In genomic region chr2:109694838-109695225, GRCm38 (mm10) we compare ENCODE assay signal across 8 mouse cellular contexts. TPM values are rescaled to one million over a fixed set of nuclear protein-coding genes. Genes with fewer than 3 reads are reported as not detected.
DNase-seq lines count a peak whose midpoint lies in the region; ATAC-seq and TF ChIP-seq lines count a peak whose summit lies in the region.

No protein-coding gene starts in this region.

- ATAC-seq in heart, embryonic 14.5 days (ENCODE audit: insufficient number of reproducible peaks, insufficient read depth, low FRiP score, low read depth) = no peak
- no peak for ATAC-seq in liver, embryonic 12.5 days
- peak; percentile 68 for ATAC-seq in neural tube, embryonic 12.5 days (ENCODE audit: low FRiP score, low read depth)
- no peak; the same call in 1 of the 2 replicates for ATAC-seq in megakaryocyte-erythroid progenitor cell, adult 5-6 weeks (replicated peaks; ENCODE audit: low FRiP score, low TSS enrichment, poor library complexity, severe bottlenecking)

- peak overlapping the region; percentile 81 for H3ac ChIP-seq in C2C12 (ENCODE audit: control insufficient read depth, insufficient read length, low read depth)

- peaks cover 53% of the 10 kb centered on the region for H3K79me3 ChIP-seq in C2C12 (ENCODE audit: low read depth)

- peak; percentile 95 for DNase-seq in brain, adult 2 months (ENCODE audit: low read depth, low spot score)
- DNase-seq in forebrain, embryonic 10.5 days (ENCODE audit: extremely low spot score, low spot score) = peak; percentile 87
- peak; percentile 84 for DNase-seq in kidney, postnatal 10 days

- peaks cover 59% of the 10 kb centered on the region for H3K4me1 ChIP-seq in forebrain, embryonic 10.5 days
- H3K4me1 ChIP-seq in heart, embryonic 14.5 days (ENCODE audit: control insufficient read depth in 2 of 2, insufficient read depth in 2 of 2, low read length in 2 of 2) = peaks cover 7 to 13% of the 10 kb centered on the region in 2 experiments
- 0 out of 2 replicates have a peak, but pooled peaks cover 3% of the 10 kb centered on the region for H3K4me1 ChIP-seq in liver, embryonic 12.5 days
- H3K4me1 ChIP-seq in neural tube, embryonic 12.5 days = peaks cover 21% of the 10 kb centered on the region

- H3K27me3 ChIP-seq in C2C12 (ENCODE audit: control insufficient read depth, insufficient read depth, insufficient read length) = no peaks in the 10 kb centered on the region
- peaks cover 83% of the 10 kb centered on the region for H3K27me3 ChIP-seq in forebrain, embryonic 10.5 days (ENCODE audit: poor library complexity, severe bottlenecking)
- H3K27me3 ChIP-seq in heart, embryonic 14.5 days (ENCODE audit: control insufficient read depth, insufficient read depth, low read length) = peaks cover 53% of the 10 kb centered on the region
- H3K27me3 ChIP-seq in liver, embryonic 12.5 days (replicated peaks) = peaks cover 49% of the 10 kb centered on the region
- H3K27me3 ChIP-seq in neural tube, embryonic 12.5 days (replicated peaks) = peaks cover 12% of the 10 kb centered on the region; the same call in 1 of the 2 replicates

- H3K27ac ChIP-seq in forebrain, embryonic 10.5 days = no peak overlapping the region; the same call in 1 of the 2 replicates
- H3K27ac ChIP-seq in heart, embryonic 14.5 days (replicated peaks in 1 of 2; ENCODE audit: control insufficient read depth in 1 of 2, insufficient read depth in 1 of 2, low read depth in 2 of 2, low read length in 2 of 2) = no peak overlapping the region
- H3K27ac ChIP-seq in liver, embryonic 12.5 days = no peak overlapping the region
- H3K27ac ChIP-seq in neural tube, embryonic 12.5 days = no peak overlapping the region

- H3K4me3 ChIP-seq in C2C12 (ENCODE audit: insufficient read depth, poor library complexity, severe bottlenecking) = peak overlapping the region; percentile 79
- peak overlapping the region; percentile 67 for H3K4me3 ChIP-seq in forebrain, embryonic 10.5 days
- H3K4me3 ChIP-seq in heart, embryonic 14.5 days (ENCODE audit: control insufficient read depth in 1 of 2, insufficient read depth in 1 of 2, low read depth in 1 of 2, low read length in 2 of 2) = peak overlapping the region; percentile 54 to 57
- peak overlapping the region; percentile 42 for H3K4me3 ChIP-seq in liver, embryonic 12.5 days
- peak overlapping the region; percentile 46 for H3K4me3 ChIP-seq in neural tube, embryonic 12.5 days

- H3K9me3 ChIP-seq in forebrain, embryonic 10.5 days = no peaks in the 10 kb centered on the region
- H3K9me3 ChIP-seq in heart, embryonic 14.5 days (ENCODE audit: control insufficient read depth, low read length) = no peaks in the 10 kb centered on the region
- no peaks in the 10 kb centered on the region for H3K9me3 ChIP-seq in liver, embryonic 12.5 days (replicated peaks)
- no peaks in the 10 kb centered on the region for H3K9me3 ChIP-seq in neural tube, embryonic 12.5 days

- WGBS in forebrain, embryonic 10.5 days = under 1% methylated on average over 12 of the region's 12 CpGs
- WGBS in heart, embryonic 14.5 days = under 1% methylated on average over 12 of the region's 12 CpGs
- WGBS in liver, embryonic 12.5 days (ENCODE audit: insufficient replicate concordance) = 3% methylated on average over 12 of the region's 12 CpGs
- WGBS in neural tube, embryonic 12.5 days = 2% methylated on average over 12 of the region's 12 CpGs

- no peaks in the 10 kb centered on the region for H3K36me3 ChIP-seq in C2C12 (ENCODE audit: control insufficient read depth, insufficient read depth)
- H3K36me3 ChIP-seq in forebrain, embryonic 10.5 days (replicated peaks) = no peaks in the 10 kb centered on the region
- no peaks in the 10 kb centered on the region for H3K36me3 ChIP-seq in heart, embryonic 14.5 days (ENCODE audit: control insufficient read depth, insufficient read depth, low read length)
- H3K36me3 ChIP-seq in liver, embryonic 12.5 days = no peaks in the 10 kb centered on the region
- H3K36me3 ChIP-seq in neural tube, embryonic 12.5 days = no peaks in the 10 kb centered on the region

- peak overlapping the region; percentile 92 for H3K4me2 ChIP-seq in heart, embryonic 14.5 days (ENCODE audit: low read length)
- peak overlapping the region; percentile 60 for H3K4me2 ChIP-seq in liver, embryonic 12.5 days
- peak overlapping the region; percentile 92 for H3K4me2 ChIP-seq in neural tube, embryonic 12.5 days (replicated peaks)

- no peak overlapping the region; the same call in 1 of the 2 replicates for H3K9ac ChIP-seq in heart, embryonic 14.5 days (ENCODE audit: low read length)
- H3K9ac ChIP-seq in liver, embryonic 12.5 days = no peak overlapping the region
- no peak overlapping the region for H3K9ac ChIP-seq in neural tube, embryonic 12.5 days

- H3K79me2 ChIP-seq in C2C12 (ENCODE audit: control insufficient read depth, insufficient read depth) = peaks cover 63% of the 10 kb centered on the region

- TF ChIP-seq CTCF in C2C12 (IDR thresholded peaks at IDR 0.05; ENCODE audit: control insufficient read depth, insufficient read depth, insufficient read length) = peak; percentile 95

TF ChIP-seq in C2C12, 6 proteins besides CTCF, POLR2A, EP300 and RAD21:
- TF ChIP-seq USF1 (IDR thresholded peaks at IDR 0.05; ENCODE audit: low read depth) (no peak), MAX (IDR thresholded peaks at IDR 0.05) (peak; percentile 13)

RNA-seq across cellular contexts. Expression of gene Bdnf, which starts 20.3 kb away (rescaled TPM):
- polyA plus RNA-seq in C2C12 (2012; fragmentation: generic; extraction: Trizol) = 4.5 TPM
- 1.9 TPM in 2 replicates for polyA plus RNA-seq in forebrain, embryonic 10.5 days (2016; fragmentation: Nextera tagmentation; extraction: Ambion mirVana)
- 0.15 and 0.45 TPM in 2 replicates for polyA plus RNA-seq in heart, embryonic 14.5 days (2014; fragmentation: Nextera tagmentation; extraction: Ambion mirVana)
- polyA plus RNA-seq in liver, embryonic 12.5 days (2016; fragmentation: Nextera tagmentation; extraction: Ambion mirVana) = 0.25 and 0.33 TPM in 2 replicates
- 1.9 and 2.7 TPM in 2 replicates for polyA plus RNA-seq in neural tube, embryonic 12.5 days (2016; fragmentation: Nextera tagmentation; extraction: Ambion mirVana)
- total RNA-seq in megakaryocyte-erythroid progenitor cell, adult 5-6 weeks (2014; fragmentation: Nextera tagmentation) = not detected in 2 replicates
- not detected in 2 replicates for total RNA-seq in megakaryocyte-erythroid progenitor cell, adult 5-6 weeks (2017)
